Mouse (Mus musculus): ENCODE data around the gene Mfsd2a.

GRCm38 (mm10) chr4:122923392-122924344 lies 37.3 kb downstream of the Mfsd2a start:
- TF ChIP-seq POLR2A (IDR thresholded peaks at IDR 0.05; ENCODE audit: insufficient read length, low read depth) (no peak), SRF (IDR thresholded peaks at IDR 0.05; ENCODE audit: control insufficient read depth, insufficient read length, low read depth) (no peak), E2F4 (IDR thresholded peaks at IDR 0.05; ENCODE audit: insufficient read depth) (no peak), MAX (IDR thresholded peaks at IDR 0.05; ENCODE audit: low read depth) (no peak), CEBPB (IDR thresholded peaks at IDR 0.05; ENCODE audit: insufficient read depth, poor library complexity, severe bottlenecking) (no peak), POLR2AphosphoS2 (IDR thresholded peaks at IDR 0.05; ENCODE audit: insufficient read length, low read depth) (no peak), TCF12 (IDR thresholded peaks at IDR 0.05; ENCODE audit: insufficient read depth, poor library complexity, severe bottlenecking) (no peak), MYOD1 (IDR thresholded peaks at IDR 0.05; ENCODE audit: control insufficient read depth in 1 of 3, insufficient read length in 2 of 3, low read depth in 2 of 3) (no peak), MYOG (IDR thresholded peaks at IDR 0.05; ENCODE audit: control insufficient read depth in 1 of 3, insufficient read depth in 1 of 3, insufficient read length in 2 of 3, low read depth in 2 of 3) (no peak), USF1 (IDR thresholded peaks at IDR 0.05; ENCODE audit: low read depth) (no peak)

All from myocyte (in vitro differentiated cells).